Mouse (Mus musculus): Measurements from ENCODE around the gene Spata1. TPM values are rescaled to one million over a fixed set of nuclear protein-coding genes. Genes with fewer than 3 reads are reported as not detected.

Spata1 gene
- total RNA-seq (2021), result 1 to 10 TPM; 1.4 to 2.3 TPM
- 1.2 and 1.8 TPM in 2 replicates for polyA plus RNA-seq (2012; rRNA removed)
- long read RNA-seq, partial matches to known transcripts, result 1 of 2 reads
- long read RNA-seq, other reads (novel, unspliced or antisense), result 1 of 2 reads

GRCm38 (mm10) chr3:146499431-146500002 is at the start of gene Spata1, which contains the start of gene Gng5:
Gene Spata1 (minus strand): TSS chr3:146499753.
Gene Gng5 (plus strand): TSS chr3:146499807.
- peaks cover 7% of the 10 kb centered on the region for H3K79me2 ChIP-seq (replicated peaks; ENCODE audit: control insufficient read depth, insufficient read depth, low read length)

GRCm38 (mm10) chr3:146543632-146544031 is 44.1 kb upstream of the Spata1 start:
- H3K27me3 ChIP-seq (ENCODE audit: control insufficient read depth, insufficient read depth, low read length), result no peaks in the 10 kb centered on the region
- no peaks in the 10 kb centered on the region for H3K36me3 ChIP-seq (ENCODE audit: control insufficient read depth, insufficient read depth, low read length)
- no peak overlapping the region for H3K4me3 ChIP-seq
- WGBS, result 39% methylated on average over 1 of the region's 1 CpGs
- DNase-seq, result no peak
- no peak overlapping the region for H3K9ac ChIP-seq (ENCODE audit: low read depth, low read length)
- H3K4me1 ChIP-seq (ENCODE audit: control insufficient read depth, insufficient read depth, low read length), result no peaks in the 10 kb centered on the region
- TF ChIP-seq POLR2A (IDR thresholded peaks at IDR 0.05; ENCODE audit: insufficient read depth, low read depth, low read length) (no peak), EP300 (IDR thresholded peaks at IDR 0.05; ENCODE audit: insufficient read depth, low read depth, low read length) (no peak), CTCF (IDR thresholded peaks at IDR 0.05) (no peak)
- intact Hi-C loops (cut with DNase I), result no loop called here
- no peaks in the 10 kb centered on the region for H3K79me2 ChIP-seq (replicated peaks; ENCODE audit: control insufficient read depth, insufficient read depth, low read length)
- H3K27ac ChIP-seq, result no peak overlapping the region

More at GRCm38 (mm10) chr3:146499431-146500002, at the start of gene Spata1, which contains the start of gene Gng5:
- under 1% methylated on average over 67 of the region's 88 CpGs for WGBS
- Histone ChIP-seq H3K27ac (peak within 1 kb of the TSS; percentile 98), H3K36me3 (ENCODE audit: control insufficient read depth, insufficient read depth, low read length) (peaks cover 32% of the 10 kb centered on the region), H3K27me3 (ENCODE audit: control insufficient read depth, insufficient read depth, low read length) (no peaks in the 10 kb centered on the region), H3K4me1 (ENCODE audit: control insufficient read depth, insufficient read depth, low read length) (peaks cover 15% of the 10 kb centered on the region), H3K4me3 (peak within 1 kb of the TSS; percentile 92), H3K9ac (ENCODE audit: low read depth, low read length) (peak within 1 kb of the TSS; percentile 99)
- TF ChIP-seq POLR2A (IDR thresholded peaks at IDR 0.05; ENCODE audit: insufficient read depth, low read depth, low read length) (peak; percentile 62; the same call in 1 of the 2 replicates), EP300 (IDR thresholded peaks at IDR 0.05; ENCODE audit: insufficient read depth, low read depth, low read length) (no peak), CTCF (IDR thresholded peaks at IDR 0.05) (no peak)
- peak; percentile 92 to 94 for DNase-seq
- intact Hi-C loops (cut with DNase I), result loop anchor here (1.0 to 5.0 kb wide), 3 partner anchors 21 to 152 kb away; partner anchors contain the start of gene Rpf1

DNA sequence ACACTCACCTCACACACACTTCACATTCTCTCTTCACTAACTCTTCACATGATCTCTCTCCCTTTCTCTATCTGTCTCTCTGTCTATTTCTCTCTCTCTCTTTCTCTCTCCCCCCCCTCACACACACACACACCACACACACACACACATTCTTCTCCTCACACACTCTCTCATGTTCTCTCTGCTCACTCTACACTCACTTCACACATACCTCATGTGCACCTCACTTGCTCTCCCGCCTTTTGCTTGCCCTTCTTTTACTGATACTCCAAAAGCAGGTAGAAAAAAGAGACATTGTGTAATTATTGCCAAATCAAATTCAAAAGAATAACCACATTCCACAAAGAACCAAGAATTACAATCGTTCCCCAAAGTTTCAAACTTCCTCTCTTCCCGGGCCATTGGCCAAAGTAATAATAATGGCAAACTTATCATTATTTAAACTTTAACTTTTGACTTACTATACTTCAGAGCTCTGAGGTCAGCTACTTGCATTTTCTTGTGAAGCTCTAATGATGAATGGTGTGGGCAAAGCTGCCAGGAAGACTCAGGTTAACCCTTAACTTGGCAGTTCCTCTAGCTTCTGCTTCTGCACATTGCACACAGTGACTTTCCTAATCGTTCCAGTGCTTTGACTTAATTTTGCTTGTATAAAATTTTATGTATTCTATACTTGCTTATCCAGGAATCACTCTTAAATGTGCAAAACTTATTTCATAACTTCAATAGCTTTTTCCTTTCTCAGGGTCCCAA is 41.1 kb upstream of the Spata1 start:
- TF ChIP-seq POLR2A (IDR thresholded peaks at IDR 0.05; ENCODE audit: insufficient read depth, low read depth, low read length), result no peak
- TF ChIP-seq CTCF (IDR thresholded peaks at IDR 0.05), result no peak
- TF ChIP-seq EP300 (IDR thresholded peaks at IDR 0.05; ENCODE audit: insufficient read depth, low read depth, low read length), result no peak
- DNase-seq, result no peak
- Histone ChIP-seq H3K36me3 (ENCODE audit: control insufficient read depth, insufficient read depth, low read length) (no peaks in the 10 kb centered on the region), H3K4me3 (no peak overlapping the region), H3K27ac (no peak overlapping the region), H3K9ac (ENCODE audit: low read depth, low read length) (no peak overlapping the region), H3K4me1 (ENCODE audit: control insufficient read depth, insufficient read depth, low read length) (no peaks in the 10 kb centered on the region), H3K79me2 (replicated peaks; ENCODE audit: control insufficient read depth, insufficient read depth, low read length) (no peaks in the 10 kb centered on the region), H3K27me3 (ENCODE audit: control insufficient read depth, insufficient read depth, low read length) (no peaks in the 10 kb centered on the region)
- WGBS, result 63% methylated on average over 4 of the region's 4 CpGs
- intact Hi-C loops (cut with DNase I), result no loop called here

- no peak for DNase-seq
- H3K9ac ChIP-seq (ENCODE audit: low read depth, low read length), result no peak overlapping the region
- WGBS, result 69% methylated on average over 6 of the region's 6 CpGs
- TF ChIP-seq EP300 (IDR thresholded peaks at IDR 0.05; ENCODE audit: insufficient read depth, low read depth, low read length) (no peak), POLR2A (IDR thresholded peaks at IDR 0.05; ENCODE audit: insufficient read depth, low read depth, low read length) (no peak), CTCF (IDR thresholded peaks at IDR 0.05) (no peak)
- H3K79me2 ChIP-seq (replicated peaks; ENCODE audit: control insufficient read depth, insufficient read depth, low read length), result no peaks in the 10 kb centered on the region
- H3K4me3 ChIP-seq, result no peak overlapping the region
- no peaks in the 10 kb centered on the region for H3K4me1 ChIP-seq (ENCODE audit: control insufficient read depth, insufficient read depth, low read length)
- H3K36me3 ChIP-seq (ENCODE audit: control insufficient read depth, insufficient read depth, low read length), result no peaks in the 10 kb centered on the region
- H3K27me3 ChIP-seq (ENCODE audit: control insufficient read depth, insufficient read depth, low read length), result 0 out of 2 replicates have a peak, but pooled peaks cover 2% of the 10 kb centered on the region
- intact Hi-C loops (cut with DNase I), result no loop called here
- no peak overlapping the region for H3K27ac ChIP-seq
Observed at GRCm38 (mm10) chr3:146534986-146535385, 35.4 kb upstream of the Spata1 start.

GRCm38 (mm10) chr3:146528335-146528734 is 28.8 kb upstream of the Spata1 start:
- H3K27ac ChIP-seq, result no peak overlapping the region
- DNase-seq, result no peak
- no peaks in the 10 kb centered on the region for H3K36me3 ChIP-seq (ENCODE audit: control insufficient read depth, insufficient read depth, low read length)
- intact Hi-C loops (cut with DNase I), result no loop called here
- WGBS, result 40% methylated on average over 2 of the region's 2 CpGs
- H3K9ac ChIP-seq (ENCODE audit: low read depth, low read length), result no peak overlapping the region
- H3K4me3 ChIP-seq, result no peak overlapping the region
- no peaks in the 10 kb centered on the region for H3K4me1 ChIP-seq (ENCODE audit: control insufficient read depth, insufficient read depth, low read length)
- H3K27me3 ChIP-seq (ENCODE audit: control insufficient read depth, insufficient read depth, low read length), result 0 out of 2 replicates have a peak, but pooled peaks cover 2% of the 10 kb centered on the region
- no peaks in the 10 kb centered on the region for H3K79me2 ChIP-seq (replicated peaks; ENCODE audit: control insufficient read depth, insufficient read depth, low read length)
- TF ChIP-seq CTCF (IDR thresholded peaks at IDR 0.05) (no peak), POLR2A (IDR thresholded peaks at IDR 0.05; ENCODE audit: insufficient read depth, low read depth, low read length) (no peak), EP300 (IDR thresholded peaks at IDR 0.05; ENCODE audit: insufficient read depth, low read depth, low read length) (no peak)
